Mouse (Mus musculus) testis, adult 2 months (tissue): ENCODE results near the gene Gabpa.

Source experiments
- CTCF ChIP-seq: fragments of 200-500 bp; IDR thresholded peaks from 2 replicates; pipeline ENCODE4 v1.5.1; 2012; ENCODE audit warnings: low read depth, mild to moderate bottlenecking, inconsistent platforms, low read length, moderate library complexity; ENCODE audit not compliant: control insufficient read depth, insufficient read depth, insufficient replicate concordance
- POLR2A ChIP-seq: fragments of 200-500 bp; IDR thresholded peaks from 2 replicates; pipeline ENCODE4 v1.6.1; 2012; ENCODE audit warnings: low read depth, mild to moderate bottlenecking, inconsistent platforms, low read length, moderate library complexity; ENCODE audit not compliant: control insufficient read depth

DNA sequence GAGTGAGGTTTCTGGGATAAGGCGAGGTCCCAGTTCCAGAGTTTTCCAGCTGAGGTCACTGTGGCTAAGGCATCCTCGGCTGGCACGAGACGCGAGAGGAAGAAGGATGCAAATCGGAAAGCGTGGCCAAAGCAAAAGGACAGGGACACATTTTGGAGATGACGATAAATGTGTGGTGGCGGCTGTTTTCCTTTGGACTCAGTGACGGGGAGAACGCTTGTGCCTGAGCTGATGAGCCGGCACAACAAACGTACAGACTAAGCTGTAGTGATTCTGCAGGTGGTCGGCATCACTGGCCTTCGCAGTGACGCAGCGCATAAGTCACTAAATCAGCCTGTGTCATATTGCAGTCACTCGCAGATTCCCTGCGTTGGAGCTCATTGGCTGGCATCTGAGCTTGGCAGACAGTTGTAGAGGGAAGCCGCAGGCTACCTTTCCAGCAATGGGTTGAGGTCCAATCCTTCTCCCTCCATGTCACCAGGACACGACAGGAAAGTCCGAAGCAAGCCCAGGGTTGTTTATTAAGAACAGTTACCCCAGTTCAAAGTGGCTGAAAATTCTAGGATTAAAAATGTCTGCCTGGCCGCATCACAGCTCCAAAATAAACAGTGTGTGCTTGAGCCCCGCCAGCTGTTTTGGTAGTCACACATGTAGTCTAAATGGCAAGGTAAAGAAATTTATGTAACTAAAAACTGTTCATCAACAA is 40.4 kb downstream of the Gabpa start:
- TF ChIP-seq CTCF (no peak), POLR2A (no peak)
